Mouse (Mus musculus): ENCODE data around the gene Kmt5c.
"Not testable (repeated sequence)": the region's sequence is repeated elsewhere in the genome, so short reads cannot be mapped to it uniquely, and the experiment has no call there.

The Kmt5c gene

GRCm38 (mm10) chr7:4789436-4789935, 49.6 kb downstream of the Kmt5c start, which contains the start of gene Tmem238:
Tmem238 (minus strand) TSS chr7:4789656.
- peak; percentile 32 to 33 for DNase-seq (ENCODE audit: low spot score in 2 of 2)

- peak; percentile 86 to 92 for DNase-seq (ENCODE audit: low spot score in 2 of 2)
Observed at GRCm38 (mm10) chr7:4792278-4793212, 52.6 kb downstream of the Kmt5c start, which contains the start of gene Rpl28. Rpl28 (plus strand) TSS chr7:4792874.

- DNase-seq (ENCODE audit: low spot score in 2 of 2) = not testable (repeated sequence)
Observed at GRCm38 (mm10) chr7:4793248-4793647, 53.3 kb downstream of the Kmt5c start.

- no peak for DNase-seq (ENCODE audit: low spot score in 2 of 2)
Observed at GRCm38 (mm10) chr7:4793674-4794073, 53.8 kb downstream of the Kmt5c start.

GRCm38 (mm10) chr7:4794631-4795168, 54.8 kb downstream of the Kmt5c start:
- DNase-seq (ENCODE audit: low spot score in 2 of 2) = no peak

GRCm38 (mm10) chr7:4795767-4796433, 56.0 kb downstream of the Kmt5c start:
- no peak for DNase-seq (ENCODE audit: low spot score in 2 of 2)

Measured in spleen, postnatal 14 days (tissue).